Mouse (Mus musculus): ENCODE data around the gene Efna1.
A peak's percentile ranks its signal among the peaks of the same experiment; 100 is the strongest.

The Efna1 gene

DNA sequence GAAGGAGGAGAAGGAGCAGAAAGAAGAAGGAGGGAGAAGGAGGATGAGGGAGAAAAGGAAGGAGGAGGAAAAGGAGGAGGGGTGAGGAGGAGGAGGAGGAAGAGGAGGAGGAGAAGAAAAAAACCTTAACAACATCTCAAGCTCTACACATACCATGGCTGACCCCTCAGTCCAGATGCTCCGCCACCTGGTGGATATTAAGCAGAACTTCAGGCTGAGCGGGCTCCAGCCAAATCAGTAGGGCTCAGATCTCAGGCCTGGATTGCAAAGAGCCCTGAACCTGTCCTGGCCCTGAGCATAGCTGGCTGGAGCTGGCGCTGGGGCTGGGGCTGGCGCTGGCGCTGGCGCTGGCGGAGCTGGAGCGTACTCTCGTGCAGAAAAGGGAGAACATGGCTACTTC lies 27.1 kb upstream of the Efna1 start:
- DNase-seq (ENCODE audit: inconsistent ontology term) = peak; percentile 61

DNA sequence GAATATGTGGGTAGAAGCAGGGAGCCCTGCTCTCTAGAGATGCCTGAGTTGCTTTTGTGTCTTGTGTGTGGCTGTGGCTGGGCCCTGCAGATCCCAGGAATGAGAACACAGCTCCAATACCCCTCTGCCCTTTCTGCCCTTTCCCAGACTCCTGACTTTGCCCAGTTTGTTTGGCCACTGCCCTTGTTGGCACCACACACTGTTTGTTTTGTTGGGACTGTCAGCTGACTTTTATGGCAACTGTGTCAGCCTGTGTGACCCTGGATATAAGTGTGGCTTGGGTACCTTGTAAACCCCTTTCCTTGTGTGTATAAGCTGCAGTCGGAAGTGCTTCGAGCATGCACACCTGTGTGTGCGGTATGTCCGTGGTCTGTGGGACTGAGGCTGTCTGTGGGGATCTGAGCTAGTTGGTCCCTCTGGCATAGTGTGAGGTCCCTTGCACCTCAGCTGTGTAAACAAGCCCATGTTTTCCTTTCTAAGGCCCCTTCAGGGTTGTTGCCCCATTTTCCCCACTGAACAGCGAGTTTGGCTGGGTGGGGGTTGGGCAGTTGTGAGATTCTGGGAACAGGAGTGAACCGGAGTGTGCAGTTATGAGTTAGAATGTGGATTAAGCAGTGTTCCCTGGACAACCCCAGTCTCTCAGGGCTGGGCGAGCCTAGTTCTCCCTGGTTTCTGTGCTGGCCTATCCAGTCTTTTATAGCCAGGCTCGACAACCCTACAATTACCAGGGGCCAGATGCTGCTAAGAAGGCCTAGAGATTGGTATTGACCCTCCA lies 24.8 kb upstream of the Efna1 start:
- no peak for DNase-seq (ENCODE audit: inconsistent ontology term)

DNA sequence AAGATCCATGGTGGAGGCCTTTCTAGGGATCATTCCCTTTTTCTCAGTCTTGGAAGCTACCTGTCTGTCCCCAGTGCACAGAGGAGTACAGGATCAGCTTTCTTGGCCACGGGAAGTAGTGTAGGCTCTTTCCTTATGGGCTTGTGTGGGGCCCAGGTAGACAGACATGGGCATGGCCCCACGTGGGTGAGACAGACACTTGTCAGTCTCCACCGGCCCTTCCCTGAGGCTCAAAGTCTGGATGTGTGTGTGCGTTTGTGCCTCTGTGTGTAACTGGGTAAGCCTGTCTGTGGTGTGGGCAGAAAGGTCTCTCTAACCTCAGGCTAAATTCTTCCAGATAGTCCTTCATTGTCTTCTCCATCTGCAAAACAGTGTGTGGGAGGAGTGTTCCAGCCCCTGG lies 24.2 kb upstream of the Efna1 start:
- peak; percentile 50 for DNase-seq (ENCODE audit: inconsistent ontology term)

- DNase-seq (ENCODE audit: inconsistent ontology term) = no peak
Measured at GRCm38 (mm10) chr3:89304440-89304839, 23.5 kb upstream of the Efna1 start.

- DNase-seq (ENCODE audit: inconsistent ontology term) = no peak
Measured at GRCm38 (mm10) chr3:89300514-89300913, 19.6 kb upstream of the Efna1 start.

GRCm38 (mm10) chr3:89300071-89300470 lies 19.1 kb upstream of the Efna1 start:
- DNase-seq (ENCODE audit: inconsistent ontology term) = no peak

GRCm38 (mm10) chr3:89299499-89299898 lies 18.6 kb upstream of the Efna1 start:
- DNase-seq (ENCODE audit: inconsistent ontology term) = peak; percentile 49

- DNase-seq (ENCODE audit: inconsistent ontology term) = no peak
Measured at GRCm38 (mm10) chr3:89298908-89299307, 18.0 kb upstream of the Efna1 start.

DNA sequence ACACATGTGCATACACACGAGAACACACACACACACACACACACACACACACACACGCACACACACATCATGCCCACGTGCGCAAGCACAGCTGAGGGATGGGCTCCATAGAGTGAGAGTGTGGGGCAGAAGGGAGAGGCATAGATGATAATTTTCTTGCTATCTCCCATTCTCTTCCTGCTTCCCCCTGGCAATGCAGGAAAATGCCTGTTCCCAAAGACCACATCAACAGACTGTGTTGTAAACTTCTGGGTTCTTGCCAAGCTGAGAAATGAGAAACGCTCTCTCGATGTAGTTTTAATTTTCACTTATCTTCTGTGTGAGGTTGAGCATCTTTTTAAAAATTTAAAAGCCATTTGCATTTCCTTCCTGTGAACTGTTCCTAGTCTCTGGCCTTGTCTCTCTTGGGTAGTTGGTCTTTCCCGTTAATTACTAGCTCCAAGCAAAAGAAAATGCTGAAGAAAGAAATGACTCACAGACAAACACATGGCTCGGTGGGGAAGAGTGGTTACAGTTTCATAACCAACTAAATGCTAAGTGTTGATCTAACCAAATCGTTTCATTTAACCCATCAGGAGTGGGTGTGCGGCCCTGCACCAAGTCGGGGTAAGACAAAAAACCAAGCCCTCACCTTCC lies 15.9 kb upstream of the Efna1 start:
- DNase-seq (ENCODE audit: inconsistent ontology term) = no peak

- no peak for DNase-seq (ENCODE audit: inconsistent ontology term)
Measured at GRCm38 (mm10) chr3:89295685-89296230, 14.8 kb upstream of the Efna1 start.

DNA sequence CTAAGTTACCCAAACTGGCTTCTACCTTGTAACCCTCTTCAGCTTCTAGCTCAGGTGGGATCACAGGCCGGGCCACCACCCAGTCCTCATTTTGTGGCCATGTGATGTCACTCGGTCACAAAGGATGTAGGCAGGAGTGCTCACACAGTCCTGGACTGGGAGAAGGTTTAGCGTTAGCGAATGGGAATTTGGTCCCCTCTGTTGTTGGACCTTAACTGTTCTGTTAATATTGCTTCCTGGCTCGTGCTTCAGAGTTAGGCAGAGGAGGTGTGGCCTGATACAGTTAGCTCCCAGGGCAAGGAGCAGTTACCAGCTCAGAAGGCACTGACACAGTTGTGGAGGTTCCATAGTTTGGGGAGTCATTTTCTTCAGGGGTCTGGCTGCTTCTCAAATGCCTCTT lies 13.3 kb upstream of the Efna1 start:
- no peak for DNase-seq (ENCODE audit: inconsistent ontology term)

GRCm38 (mm10) chr3:89293247-89293918 lies 12.4 kb upstream of the Efna1 start:
- DNase-seq (ENCODE audit: inconsistent ontology term) = no peak

GRCm38 (mm10) chr3:89292303-89292702 lies 11.4 kb upstream of the Efna1 start:
- no peak for DNase-seq (ENCODE audit: inconsistent ontology term)

DNA sequence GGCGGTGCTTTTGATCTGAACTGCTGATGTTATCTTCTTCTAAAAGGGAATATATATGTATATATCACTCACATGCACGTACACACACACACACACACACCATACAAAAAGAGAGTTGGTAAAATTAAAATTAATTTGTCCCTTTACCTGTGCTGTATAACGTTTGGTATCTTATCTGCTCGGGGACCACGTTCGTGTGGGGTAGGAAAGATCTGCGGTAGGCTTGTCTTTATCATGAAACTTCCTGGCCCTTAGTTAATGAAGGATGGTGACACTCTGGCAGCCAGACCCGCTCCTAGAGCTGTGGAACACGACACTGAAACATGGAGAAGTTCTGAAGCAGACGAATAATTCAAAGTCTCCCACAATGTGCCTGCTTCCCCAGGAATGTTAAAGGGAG lies 10.9 kb upstream of the Efna1 start:
- no peak for DNase-seq (ENCODE audit: inconsistent ontology term)

DNA sequence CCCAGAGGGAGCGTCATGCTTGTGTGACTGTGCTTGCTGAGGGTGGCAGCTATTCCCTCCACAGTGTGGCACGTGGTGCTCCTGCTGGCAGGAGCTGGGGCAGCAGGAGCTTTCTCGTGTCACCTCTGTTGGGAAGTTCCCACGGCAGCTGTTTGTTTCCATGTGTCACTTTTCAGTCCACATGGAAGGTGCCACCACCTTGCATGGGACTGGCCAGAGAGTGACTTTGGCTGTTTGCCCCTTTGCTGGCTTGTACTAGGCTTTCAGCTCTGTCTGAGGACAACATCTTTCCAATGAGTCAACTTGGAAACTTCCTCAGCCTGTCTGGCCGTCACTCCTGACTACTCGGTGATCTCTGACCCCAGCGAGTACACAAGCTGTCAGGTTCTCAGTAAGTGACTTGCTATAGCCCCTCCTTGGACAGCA lies 7.6 kb upstream of the Efna1 start:
- peak; percentile 46 for DNase-seq (ENCODE audit: inconsistent ontology term)

DNA sequence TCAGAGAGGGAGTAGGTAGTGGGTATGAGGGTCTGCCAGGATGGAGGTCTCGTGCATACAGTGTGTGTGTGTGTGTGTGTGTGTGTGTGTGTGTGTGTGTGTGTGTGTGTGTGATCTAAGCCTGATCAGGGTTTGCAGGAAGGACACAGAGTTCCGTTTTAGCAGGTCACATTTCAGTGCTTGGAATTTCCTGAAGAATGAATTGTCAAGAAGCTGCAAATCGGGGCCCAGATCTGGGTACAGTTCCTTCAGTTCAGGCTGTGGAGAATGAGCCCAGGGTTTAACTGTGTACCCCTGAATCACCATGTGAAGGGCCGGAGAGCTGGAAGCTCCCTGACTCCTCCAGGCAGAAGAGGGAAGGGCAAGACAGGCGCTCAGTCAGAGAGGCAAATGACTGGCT lies 6.3 kb upstream of the Efna1 start:
- DNase-seq (ENCODE audit: inconsistent ontology term) = no peak

DNA sequence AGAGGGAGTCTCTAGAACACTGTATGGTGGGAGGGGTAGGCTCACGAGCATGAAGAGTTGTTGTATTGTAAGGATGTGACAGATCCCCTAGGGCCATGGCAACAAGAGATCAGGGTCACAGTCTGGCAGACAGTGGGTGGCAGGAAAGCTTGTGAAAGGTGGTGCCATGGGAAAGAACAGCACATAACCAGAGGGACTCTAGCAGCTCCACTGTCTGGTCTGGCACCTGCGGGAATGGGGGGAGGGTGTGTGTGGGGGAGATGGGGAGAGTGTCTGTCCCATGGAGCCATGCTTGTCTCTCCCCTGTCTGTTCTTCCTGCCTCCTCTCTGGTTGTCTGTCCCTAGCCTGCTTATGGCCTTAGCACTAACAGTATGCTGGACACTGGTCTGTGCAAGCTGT lies 4.6 kb upstream of the Efna1 start:
- no peak for DNase-seq (ENCODE audit: inconsistent ontology term)

- DNase-seq (ENCODE audit: inconsistent ontology term) = no peak
Measured at GRCm38 (mm10) chr3:89284261-89284660, 3.3 kb upstream of the Efna1 start.

- no peak for DNase-seq (ENCODE audit: inconsistent ontology term)
Measured at GRCm38 (mm10) chr3:89282291-89282643, 1.3 kb upstream of the Efna1 start.

GRCm38 (mm10) chr3:89281579-89282290 lies 793 bp upstream of the Efna1 start:
- peak; percentile 87 for DNase-seq (ENCODE audit: inconsistent ontology term)

DNA sequence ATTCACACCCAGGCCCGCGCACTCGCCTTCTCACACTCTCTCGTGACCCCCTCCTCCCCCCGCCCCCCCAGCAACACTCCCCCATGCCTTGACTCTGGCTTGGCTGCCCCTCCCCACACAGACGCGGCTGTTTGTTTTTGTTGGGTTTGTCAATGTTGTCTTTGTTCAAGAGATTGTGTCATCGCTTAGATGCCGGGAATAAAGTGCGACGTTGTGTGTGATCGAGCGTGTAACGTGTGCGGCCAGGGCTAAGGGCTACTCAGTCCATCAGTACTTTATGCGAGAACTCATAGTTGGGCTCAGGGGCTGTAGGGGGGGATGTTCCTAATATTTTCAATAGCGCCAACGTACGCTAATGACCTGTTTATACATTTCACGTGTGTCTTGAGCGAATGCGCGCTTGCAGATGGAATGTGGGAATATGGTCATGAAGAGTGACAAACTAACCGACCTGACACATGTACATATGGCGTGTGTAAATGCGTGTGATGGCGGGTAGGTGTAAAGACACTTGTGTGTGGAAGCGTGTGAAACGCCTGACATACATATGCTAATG lies 814 bp downstream of the Efna1 start:
- DNase-seq (ENCODE audit: inconsistent ontology term) = peak; percentile 88

Data from Muller cell, postnatal 12 days (primary cell).